Mouse (Mus musculus) forebrain, embryonic 12.5 days (tissue): ENCODE measurements around the gene Gm15155. TPM values are rescaled to one million over a fixed set of nuclear protein-coding genes. Genes with fewer than 3 reads are reported as not detected.
A peak's percentile ranks its signal among the peaks of the same experiment; 100 is the strongest.

Experiments
- ATAC-seq: fragments of 200-750 bp; cut with Nextera tagmentation; 2 replicates; pipeline ENCODE4 v1.8.0; 2017; ENCODE audit warnings: moderate TSS enrichment; ENCODE audit not compliant: low FRiP score
- H3K27ac ChIP-seq: fragments of 300-500 bp; sonication (generic); 2 replicates; pipeline ENCODE4 v1.5.1; 2016; ENCODE audit warnings: mild to moderate bottlenecking
- H3K27me3 ChIP-seq: fragments of 300-500 bp; sonication (generic); 2 replicates; pipeline ENCODE4 v1.6.1; 2016; ENCODE audit warnings: mild to moderate bottlenecking
- H3K36me3 ChIP-seq: fragments of 300-500 bp; sonication (generic); replicated peaks from 2 replicates; pipeline ENCODE4 v1.6.1; 2016; ENCODE audit warnings: mild to moderate bottlenecking
- H3K4me1 ChIP-seq: fragments of 300-500 bp; sonication (generic); 2 replicates; pipeline ENCODE4 v1.6.1; 2016
- H3K4me2 ChIP-seq: fragments of 300-500 bp; sonication (generic); 2 replicates; pipeline ENCODE4 v1.6.1; 2016; ENCODE audit warnings: mild to moderate bottlenecking, moderate library complexity
- H3K4me3 ChIP-seq: fragments of 300-500 bp; sonication (generic); replicated peaks from 2 replicates; pipeline ENCODE4 v1.5.1; 2016; ENCODE audit warnings: mild to moderate bottlenecking
- H3K9ac ChIP-seq: fragments of 300-500 bp; sonication (generic); 2 replicates; pipeline ENCODE4 v1.6.1; 2016; ENCODE audit warnings: mild to moderate bottlenecking
- H3K9me3 ChIP-seq: fragments of 300-500 bp; sonication (generic); 2 replicates; pipeline ENCODE4 v1.6.1; 2016
- WGBS: fragments of 180-500 bp; shearing (Covaris S2); methylation state at CpG from one replicate; pipeline ENCODE4 v1.1.7; 2016; 5-methylcytosine and 5-hydroxymethylcytosine counted together
- polyA plus RNA-seq: library from polyadenylated mRNA; unstranded; fragments of >200 nt; fragmentation: Nextera tagmentation; extraction: Ambion mirVana; gene quantifications from 2 replicates; pipeline ENCODE4 v1.2.1, GENCODE M21; 2016

Gm15155 gene
- polyA plus RNA-seq, result not detected in 2 replicates

- Histone ChIP-seq H3K9ac (peak within 1 kb of the TSS; percentile 49; the same call in 1 of the 2 replicates), H3K27me3 (peaks cover 33% of the 10 kb centered on the region)
Observed at GRCm38 (mm10) chrX:155624341-155624841, at the start of gene Gm15155. Gene Gm15155, plus strand, starts transcription at chrX:155624741.

DNA sequence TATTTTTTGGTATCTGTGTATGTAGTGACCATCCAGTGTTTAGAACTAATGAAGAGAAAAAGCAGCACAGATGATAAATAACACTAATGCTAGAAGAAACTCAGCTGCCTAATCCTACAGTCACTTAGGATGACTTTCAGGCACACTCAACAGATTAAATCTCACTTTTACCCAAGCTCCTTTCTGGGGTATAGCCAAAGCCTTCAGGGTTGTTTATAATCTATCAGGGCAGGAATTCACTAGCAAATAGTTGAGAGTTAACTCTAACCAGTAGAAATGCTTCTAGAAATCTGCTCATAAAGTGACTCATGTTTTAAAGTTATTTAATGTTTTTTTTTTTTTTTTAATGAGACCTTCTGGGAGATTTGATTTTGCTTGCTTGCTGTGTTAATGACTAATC is 44.8 kb upstream of the Gm15155 start:
- no peak overlapping the region for H3K4me3 ChIP-seq
- no peak for ATAC-seq
- H3K4me1 ChIP-seq, result no peaks in the 10 kb centered on the region
- H3K4me2 ChIP-seq, result no peak overlapping the region
- no peak overlapping the region for H3K9ac ChIP-seq
- H3K36me3 ChIP-seq, result no peaks in the 10 kb centered on the region
- no peaks in the 10 kb centered on the region for H3K27me3 ChIP-seq
- H3K9me3 ChIP-seq, result no peaks in the 10 kb centered on the region
- no peak overlapping the region for H3K27ac ChIP-seq

More at GRCm38 (mm10) chrX:155624341-155624841, at the start of gene Gm15155:
- ATAC-seq, result peak; percentile 39
- WGBS, result 16% methylated on average over 19 of the region's 19 CpGs
- Histone ChIP-seq H3K4me1 (no peaks in the 10 kb centered on the region), H3K27ac (no peak within 1 kb of the TSS), H3K9me3 (no peaks in the 10 kb centered on the region), H3K4me2 (peak within 1 kb of the TSS; percentile 81), H3K4me3 (peak within 1 kb of the TSS; percentile 54), H3K36me3 (no peaks in the 10 kb centered on the region)

- WGBS, result 94% methylated on average over 2 of the region's 2 CpGs
- no peak overlapping the region for H3K4me3 ChIP-seq
- ATAC-seq, result no peak
- H3K36me3 ChIP-seq, result no peaks in the 10 kb centered on the region
- no peak overlapping the region for H3K9ac ChIP-seq
- no peaks in the 10 kb centered on the region for H3K4me1 ChIP-seq
- H3K4me2 ChIP-seq, result no peak overlapping the region
- no peaks in the 10 kb centered on the region for H3K9me3 ChIP-seq
- no peak overlapping the region for H3K27ac ChIP-seq
- no peaks in the 10 kb centered on the region for H3K27me3 ChIP-seq
Observed at GRCm38 (mm10) chrX:155584586-155584985, 40.0 kb upstream of the Gm15155 start.

GRCm38 (mm10) chrX:155591490-155591889 is 33.1 kb upstream of the Gm15155 start:
- Histone ChIP-seq H3K27ac (no peak overlapping the region), H3K9me3 (no peaks in the 10 kb centered on the region), H3K27me3 (no peaks in the 10 kb centered on the region), H3K36me3 (no peaks in the 10 kb centered on the region), H3K9ac (no peak overlapping the region), H3K4me3 (no peak overlapping the region), H3K4me2 (no peak overlapping the region), H3K4me1 (no peaks in the 10 kb centered on the region)
- no peak for ATAC-seq
- WGBS, result 75% methylated on average over 3 of the region's 3 CpGs

GRCm38 (mm10) chrX:155592467-155592866 is 32.1 kb upstream of the Gm15155 start:
- Histone ChIP-seq H3K4me1 (no peaks in the 10 kb centered on the region), H3K36me3 (no peaks in the 10 kb centered on the region), H3K4me3 (no peak overlapping the region), H3K27ac (no peak overlapping the region), H3K27me3 (no peaks in the 10 kb centered on the region), H3K9ac (no peak overlapping the region), H3K9me3 (no peaks in the 10 kb centered on the region), H3K4me2 (no peak overlapping the region)
- 82% methylated on average over 2 of the region's 2 CpGs for WGBS
- ATAC-seq, result no peak

DNA sequence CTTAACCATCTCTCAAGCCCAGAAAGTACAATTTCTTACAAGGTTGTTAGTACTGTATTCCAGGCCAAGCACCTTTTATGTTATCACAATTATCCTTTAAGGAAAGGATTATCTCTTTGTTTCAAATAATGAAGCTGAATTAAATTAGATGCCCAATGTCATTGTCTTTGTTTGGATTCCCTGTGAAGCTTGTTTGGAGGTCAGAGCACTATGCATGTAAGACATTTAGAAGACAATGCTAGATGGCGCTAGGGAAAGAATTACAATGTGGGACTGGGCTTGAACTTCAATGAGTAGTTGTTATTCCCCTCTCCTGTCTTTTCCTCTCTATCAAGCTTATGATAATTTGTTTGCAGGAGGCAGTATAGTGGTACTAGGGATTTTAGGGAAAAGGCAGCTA is 29.9 kb upstream of the Gm15155 start:
- no peak overlapping the region for H3K27ac ChIP-seq
- H3K4me2 ChIP-seq, result no peak overlapping the region
- H3K27me3 ChIP-seq, result no peaks in the 10 kb centered on the region
- H3K4me1 ChIP-seq, result no peaks in the 10 kb centered on the region
- WGBS, result 24% methylated on average over 1 of the region's 1 CpGs
- no peak for ATAC-seq
- H3K9me3 ChIP-seq, result no peaks in the 10 kb centered on the region
- no peaks in the 10 kb centered on the region for H3K36me3 ChIP-seq
- H3K4me3 ChIP-seq, result no peak overlapping the region
- H3K9ac ChIP-seq, result no peak overlapping the region

DNA sequence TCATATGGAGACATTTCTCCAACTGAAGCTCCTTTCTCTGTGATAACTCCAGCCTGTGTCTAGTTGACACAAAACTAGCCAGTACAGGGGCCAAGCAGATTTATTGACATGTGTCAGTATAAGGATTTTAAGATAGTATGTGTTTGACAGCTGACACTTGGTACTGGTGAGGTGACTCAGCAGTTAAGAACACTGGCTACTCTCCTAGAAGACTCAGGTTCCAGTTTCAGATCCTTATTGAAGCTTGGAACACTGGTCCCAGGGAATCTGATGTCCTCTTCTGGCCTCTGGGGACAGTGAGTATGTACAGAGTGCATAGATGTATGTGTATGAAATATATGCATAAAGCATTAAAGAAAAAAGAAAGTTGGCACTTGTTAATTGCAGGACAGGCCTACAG is 28.2 kb upstream of the Gm15155 start:
- no peaks in the 10 kb centered on the region for H3K36me3 ChIP-seq
- H3K9ac ChIP-seq, result no peak overlapping the region
- no peak for ATAC-seq
- H3K9me3 ChIP-seq, result no peaks in the 10 kb centered on the region
- H3K4me2 ChIP-seq, result no peak overlapping the region
- no peaks in the 10 kb centered on the region for H3K27me3 ChIP-seq
- no peak overlapping the region for H3K27ac ChIP-seq
- no peak overlapping the region for H3K4me3 ChIP-seq
- H3K4me1 ChIP-seq, result no peaks in the 10 kb centered on the region

DNA sequence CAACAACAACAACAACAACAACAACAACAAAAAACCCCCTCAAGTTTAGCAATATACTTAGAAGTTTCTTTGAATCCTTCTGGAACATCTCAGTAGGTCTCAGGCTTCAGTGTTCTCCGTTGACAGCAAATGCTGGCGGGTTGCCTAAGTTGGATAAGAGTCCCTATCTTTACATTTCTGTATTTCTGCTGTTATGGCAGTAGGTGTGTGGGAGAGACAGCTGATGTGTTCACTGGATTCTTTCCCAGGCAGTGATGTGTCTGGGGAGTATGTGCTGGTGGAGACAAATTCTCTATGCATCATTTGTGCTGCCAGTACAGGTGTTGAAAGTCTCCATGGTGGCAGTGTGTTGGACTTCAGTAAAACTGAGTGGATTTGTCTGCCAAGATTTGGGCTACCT is 23.3 kb upstream of the Gm15155 start:
- Histone ChIP-seq H3K27me3 (no peaks in the 10 kb centered on the region), H3K9ac (no peak overlapping the region), H3K9me3 (no peaks in the 10 kb centered on the region), H3K36me3 (no peaks in the 10 kb centered on the region), H3K4me2 (no peak overlapping the region), H3K4me1 (no peaks in the 10 kb centered on the region), H3K4me3 (no peak overlapping the region), H3K27ac (no peak overlapping the region)
- 82% methylated on average over 2 of the region's 2 CpGs for WGBS
- no peak for ATAC-seq

DNA sequence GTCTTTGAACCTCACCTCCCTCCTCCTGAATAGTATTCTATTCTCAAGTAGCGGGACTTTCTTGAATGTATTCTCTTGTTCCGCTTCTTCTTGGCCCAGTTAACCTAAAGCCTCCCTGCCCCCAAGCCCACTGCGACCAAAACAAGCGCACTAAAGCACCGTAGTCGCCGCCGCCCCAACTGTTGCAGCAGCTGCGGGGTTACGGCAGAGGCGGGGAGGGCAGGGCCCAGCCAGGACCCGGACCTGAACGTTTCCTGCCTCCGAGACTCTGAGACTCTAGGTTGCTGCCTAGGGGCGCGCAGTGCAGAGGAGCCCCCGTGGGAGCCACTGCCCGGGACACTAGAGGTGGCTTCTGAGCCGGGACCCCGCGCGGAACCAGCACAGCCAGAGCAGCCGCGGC is 2.0 kb upstream of the Gm15155 start:
- Histone ChIP-seq H3K4me3 (peak overlapping the region; percentile 54), H3K27ac (no peak overlapping the region), H3K4me2 (peak overlapping the region; percentile 81), H3K9ac (peak overlapping the region; percentile 36; the same call in 1 of the 2 replicates), H3K27me3 (peaks cover 33% of the 10 kb centered on the region), H3K4me1 (no peaks in the 10 kb centered on the region), H3K9me3 (no peaks in the 10 kb centered on the region), H3K36me3 (no peaks in the 10 kb centered on the region)
- ATAC-seq, result 0 out of 2 replicates have a peak, but pooled peaks have one; percentile 9
- 26% methylated on average over 24 of the region's 24 CpGs for WGBS

DNA sequence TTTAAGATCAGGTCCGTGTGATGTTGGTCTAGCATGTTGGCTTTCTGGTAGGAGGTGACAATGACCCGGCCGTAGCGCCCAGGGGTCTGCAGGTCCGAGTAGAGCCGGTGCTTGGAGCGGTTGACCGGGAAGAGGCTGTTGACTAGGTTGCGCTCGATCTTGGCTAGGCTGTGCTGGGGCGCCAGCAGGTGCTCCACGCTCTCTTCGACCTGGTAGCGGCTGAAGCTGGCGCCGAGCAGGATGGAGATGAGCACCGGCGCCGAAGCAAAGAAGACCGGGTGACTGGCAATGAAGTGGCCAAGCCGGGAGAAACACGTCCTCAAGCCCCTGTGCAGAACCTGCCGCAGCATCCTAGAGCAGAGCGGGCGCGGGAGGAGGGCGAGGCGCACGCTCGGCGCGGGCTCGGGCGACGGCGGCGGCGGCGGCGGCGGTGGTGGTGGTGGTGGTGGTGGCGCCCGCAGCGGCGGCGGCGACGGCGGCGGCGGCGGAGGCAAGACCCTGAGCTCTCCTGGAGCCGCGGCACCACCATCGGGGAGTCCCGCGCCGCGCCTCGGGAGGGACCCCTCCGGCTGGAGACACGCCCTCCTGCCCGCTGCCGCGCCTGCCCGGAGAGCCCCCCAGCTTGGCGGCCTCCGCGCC is 1.5 kb upstream of the Gm15155 start:
- WGBS, result 24% methylated on average over 22 of the region's 69 CpGs
- Histone ChIP-seq H3K36me3 (no peaks in the 10 kb centered on the region), H3K4me3 (peak overlapping the region; percentile 54), H3K9me3 (no peaks in the 10 kb centered on the region), H3K4me2 (peak overlapping the region; percentile 81), H3K27ac (no peak overlapping the region), H3K9ac (peak overlapping the region; percentile 49), H3K4me1 (no peaks in the 10 kb centered on the region), H3K27me3 (peaks cover 33% of the 10 kb centered on the region)
- ATAC-seq, result peak; percentile 68

- Histone ChIP-seq H3K27ac (no peak within 1 kb of the TSS), H3K9ac (peak within 1 kb of the TSS; percentile 49), H3K9me3 (no peaks in the 10 kb centered on the region), H3K27me3 (peaks cover 33% of the 10 kb centered on the region), H3K4me3 (peak within 1 kb of the TSS; percentile 54), H3K4me2 (peak within 1 kb of the TSS; percentile 81), H3K4me1 (no peaks in the 10 kb centered on the region), H3K36me3 (no peaks in the 10 kb centered on the region)
- WGBS, result 27% methylated on average over 29 of the region's 34 CpGs
- ATAC-seq, result peak; percentile 78
Observed at GRCm38 (mm10) chrX:155623701-155624281, 750 bp upstream of the Gm15155 start, which contains the start of gene Ptchd1. Gene Ptchd1, minus strand, starts transcription at chrX:155623814.

DNA sequence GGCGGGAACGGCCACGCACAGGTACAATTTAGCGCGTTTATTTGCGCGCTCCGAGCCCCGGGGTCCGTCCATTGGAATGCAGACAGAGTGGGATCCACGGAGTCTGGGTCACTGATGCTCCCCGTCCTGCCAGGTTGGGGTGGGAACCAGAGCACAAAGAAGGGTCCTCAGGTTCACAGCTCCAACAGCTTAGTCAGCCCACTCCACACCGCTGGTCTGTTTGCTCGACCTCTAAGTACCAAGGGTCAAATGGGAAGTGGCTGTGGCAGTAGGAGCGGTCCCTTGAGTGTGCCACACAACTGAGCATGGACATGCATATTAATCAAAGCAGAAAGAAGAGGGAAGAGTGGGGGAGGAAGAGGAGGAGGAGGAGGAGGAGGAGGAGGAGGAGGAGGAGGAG is 354 bp downstream of the Gm15155 start:
- 11% methylated on average over 15 of the region's 15 CpGs for WGBS
- ATAC-seq, result 0 out of 2 replicates have a peak, but pooled peaks have one; percentile 2

More for the DNA sequence above, 354 bp downstream of the Gm15155 start:
- Histone ChIP-seq H3K4me2 (peak overlapping the region; percentile 81), H3K27me3 (peaks cover 33% of the 10 kb centered on the region), H3K9me3 (no peaks in the 10 kb centered on the region), H3K36me3 (no peaks in the 10 kb centered on the region), H3K4me3 (peak overlapping the region; percentile 54), H3K27ac (no peak overlapping the region), H3K9ac (no peak overlapping the region), H3K4me1 (no peaks in the 10 kb centered on the region)
